Mouse (Mus musculus) bone marrow macrophage, adult 2 months (primary cell): ENCODE measurements around the gene Gm42715.

ENCODE experiments used
- CTCF ChIP-seq: IDR thresholded peaks from 2 replicates; pipeline ENCODE4 v1.5.1; 2012; ENCODE audit warnings: low read depth, mild to moderate bottlenecking, low read length, moderate library complexity
- POLR2A ChIP-seq: IDR thresholded peaks from 2 replicates; pipeline ENCODE4 v1.6.1; 2012; ENCODE audit warnings: mild to moderate bottlenecking, low read depth, low read length, borderline replicate concordance

- no peak for TF ChIP-seq CTCF
- no peak for TF ChIP-seq POLR2A
Observed at GRCm38 (mm10) chr7:127498407-127498806, 21.0 kb upstream of the Gm42715 start.
